Comparison of ENCODE assay signal across 24 mouse cellular contexts in genomic region chr1:159160035-159160960, GRCm38 (mm10).
DNase-seq lines count a peak whose midpoint lies in the region; ATAC-seq and TF ChIP-seq lines count a peak whose summit lies in the region.
"Had no signal": no experiment of that assay in that cellular context is flagged by ENCODE, and none has a peak within 500 bp of the region (broad histone marks: within the 10 kb centered on the region; RNA-seq: fewer than 3 reads in every experiment).

No protein-coding gene starts in this region.

- no peaks in the 10 kb centered on the region for H3K27me3 ChIP-seq in stomach, embryonic 14.5 days (ENCODE audit: control insufficient read depth, insufficient read depth, low read length)
- no peaks in the 10 kb centered on the region for H3K27me3 ChIP-seq in stomach, postnatal 0 days (ENCODE audit: control insufficient read depth, insufficient read depth, low read length)
- H3K27me3 ChIP-seq in liver, embryonic 13.5 days: no peaks in the 10 kb centered on the region
- no peaks in the 10 kb centered on the region for H3K27me3 ChIP-seq in kidney, embryonic 16.5 days (ENCODE audit: insufficient read depth, low read length)
- H3K27me3 ChIP-seq: CH12.LX; embryonic facial prominence, embryonic 12.5 days; forebrain, embryonic 12.5 days; heart, embryonic 15.5 days had no signal

- DNase-seq in stomach, postnatal 0 days (ENCODE audit: low spot score): no peak
- DNase-seq in liver, embryonic 13.5 days: peak; percentile 42
- no peak for DNase-seq in thymus, postnatal 10 days (ENCODE audit: low spot score in 2 of 2)
- DNase-seq: adrenal gland, adult 2 months; adrenal gland, postnatal 25 days; cerebellum, adult 11 months; cerebellum, adult 8-10 months; cerebellum, postnatal 14 days; embryo, embryonic 11 days; gastrocnemius, postnatal 10 days; heart, adult 2 months; heart, postnatal 14 days had no signal

- H3K9me3 ChIP-seq in stomach, embryonic 14.5 days (ENCODE audit: control insufficient read depth, low read depth, low read length): no peaks in the 10 kb centered on the region
- H3K9me3 ChIP-seq in stomach, postnatal 0 days (ENCODE audit: control insufficient read depth, low read length): no peaks in the 10 kb centered on the region
- no peaks in the 10 kb centered on the region for H3K9me3 ChIP-seq in liver, embryonic 13.5 days (replicated peaks)
- no peaks in the 10 kb centered on the region for H3K9me3 ChIP-seq in kidney, embryonic 16.5 days (ENCODE audit: low read length)
- H3K9me3 ChIP-seq: embryonic facial prominence, embryonic 12.5 days; forebrain, embryonic 12.5 days; heart, embryonic 15.5 days; hindbrain, embryonic 10.5 days had no signal

- H3K4me3 ChIP-seq in stomach, embryonic 14.5 days (ENCODE audit: low read depth, low read length): no peak overlapping the region
- no peak overlapping the region for H3K4me3 ChIP-seq in stomach, postnatal 0 days (ENCODE audit: low read depth, low read length)
- no peak overlapping the region for H3K4me3 ChIP-seq in liver, embryonic 13.5 days (replicated peaks)
- no peak overlapping the region for H3K4me3 ChIP-seq in kidney, embryonic 16.5 days (ENCODE audit: low read length)
- H3K4me3 ChIP-seq: embryonic facial prominence, embryonic 12.5 days; forebrain, embryonic 12.5 days; heart, adult 2 months; heart, embryonic 15.5 days; hindbrain, embryonic 10.5 days had no signal

- 81% methylated on average over 8 of the region's 8 CpGs for WGBS in stomach, embryonic 14.5 days
- WGBS in stomach, postnatal 0 days: 77% methylated on average over 7 of the region's 8 CpGs
- WGBS in liver, embryonic 13.5 days (ENCODE audit: insufficient replicate concordance): 45% methylated on average over 8 of the region's 8 CpGs
- WGBS in kidney, embryonic 16.5 days: 84% methylated on average over 8 of the region's 8 CpGs

- H3K4me1 ChIP-seq in stomach, embryonic 14.5 days (ENCODE audit: control insufficient read depth, insufficient read depth, low read length): 0 out of 2 replicates have a peak, but pooled peaks cover 3% of the 10 kb centered on the region
- H3K4me1 ChIP-seq in stomach, postnatal 0 days (replicated peaks; ENCODE audit: control insufficient read depth, insufficient read depth): no peaks in the 10 kb centered on the region
- peaks cover 16% of the 10 kb centered on the region for H3K4me1 ChIP-seq in liver, embryonic 13.5 days (replicated peaks)
- no peaks in the 10 kb centered on the region for H3K4me1 ChIP-seq in kidney, embryonic 16.5 days (ENCODE audit: insufficient read depth, low read length)
- H3K4me1 ChIP-seq: embryonic facial prominence, embryonic 12.5 days; forebrain, embryonic 12.5 days; hindbrain, embryonic 10.5 days had no signal

- no peak overlapping the region for H3K27ac ChIP-seq in stomach, embryonic 14.5 days (ENCODE audit: low read length)
- no peak overlapping the region for H3K27ac ChIP-seq in stomach, postnatal 0 days (replicated peaks)
- no peak overlapping the region for H3K27ac ChIP-seq in liver, embryonic 13.5 days
- H3K27ac ChIP-seq in kidney, embryonic 16.5 days (ENCODE audit: low read length): no peak overlapping the region
- H3K27ac ChIP-seq: embryonic facial prominence, embryonic 12.5 days; forebrain, embryonic 12.5 days; heart, adult 2 months; heart, embryonic 15.5 days; hindbrain, embryonic 10.5 days; hindbrain, embryonic 14.5 days had no signal

- H3K4me2 ChIP-seq in stomach, embryonic 14.5 days (replicated peaks; ENCODE audit: low read depth, low read length): no peak overlapping the region
- H3K4me2 ChIP-seq in stomach, postnatal 0 days (replicated peaks; ENCODE audit: low read depth): no peak overlapping the region
- peak overlapping the region; percentile 34; the same call in 1 of the 2 replicates for H3K4me2 ChIP-seq in liver, embryonic 13.5 days
- no peak overlapping the region for H3K4me2 ChIP-seq in kidney, embryonic 16.5 days (replicated peaks; ENCODE audit: low read depth, low read length)
- H3K4me2 ChIP-seq: embryonic facial prominence, embryonic 12.5 days; forebrain, embryonic 12.5 days; heart, embryonic 11.5 days; heart, embryonic 15.5 days; hindbrain, embryonic 14.5 days had no signal

- no peaks in the 10 kb centered on the region for H3K36me3 ChIP-seq in stomach, embryonic 14.5 days (ENCODE audit: control insufficient read depth, insufficient read depth, low read length)
- H3K36me3 ChIP-seq in stomach, postnatal 0 days (ENCODE audit: control insufficient read depth, insufficient read depth, low read length): no peaks in the 10 kb centered on the region
- H3K36me3 ChIP-seq in liver, embryonic 13.5 days: no peaks in the 10 kb centered on the region
- H3K36me3 ChIP-seq in kidney, embryonic 16.5 days (ENCODE audit: insufficient read depth, low read length): no peaks in the 10 kb centered on the region
- H3K36me3 ChIP-seq: embryonic facial prominence, embryonic 12.5 days; forebrain, embryonic 12.5 days; heart, embryonic 15.5 days; hindbrain, embryonic 10.5 days had no signal

- peak; percentile 34; the same call in 1 of the 2 replicates for ATAC-seq in stomach, embryonic 14.5 days (ENCODE audit: insufficient number of reproducible peaks, insufficient read depth, low FRiP score, low read depth)
- no peak for ATAC-seq in stomach, postnatal 0 days (ENCODE audit: low FRiP score, low TSS enrichment)
- peak; percentile 93 for ATAC-seq in liver, embryonic 13.5 days (ENCODE audit: low read depth)
- ATAC-seq in megakaryocyte progenitor cell, adult 5-6 weeks (replicated peaks; ENCODE audit: poor library complexity): peak; percentile 48; the same call in 1 of the 2 replicates
- no peak for ATAC-seq in kidney, embryonic 16.5 days (ENCODE audit: low FRiP score, low TSS enrichment)
- ATAC-seq: forebrain, embryonic 16.5 days; Patski had no signal

- no peak for TF ChIP-seq CTCF in stomach, postnatal 0 days (IDR thresholded peaks at IDR 0.05; ENCODE audit: low read depth)

- TF ChIP-seq EP300 in stomach, postnatal 0 days (optimal IDR thresholded peaks at IDR 0.05): no peak

- H3K9ac ChIP-seq in stomach, embryonic 14.5 days (replicated peaks; ENCODE audit: low read depth, low read length): no peak overlapping the region
- H3K9ac ChIP-seq in stomach, postnatal 0 days (ENCODE audit: low read length): no peak overlapping the region
- H3K9ac ChIP-seq in liver, embryonic 13.5 days: no peak overlapping the region
- H3K9ac ChIP-seq in kidney, embryonic 16.5 days (replicated peaks; ENCODE audit: low read length): no peak overlapping the region
- H3K9ac ChIP-seq: embryonic facial prominence, embryonic 12.5 days; forebrain, embryonic 12.5 days; heart, embryonic 15.5 days; hindbrain, embryonic 14.5 days had no signal

Comparison
In these comparisons a context has a peak if more than half of its experiments do, and no peak if none do; other contexts are left out.
1. ATAC-seq: peak in stomach, embryonic 14.5 days (single experiment), liver, embryonic 13.5 days (single experiment) and megakaryocyte progenitor cell, adult 5-6 weeks (single experiment); none in stomach, postnatal 0 days (single experiment) and kidney, embryonic 16.5 days (single experiment).